Mouse (Mus musculus) megakaryocyte, embryonic 14.5 days (primary cell): ENCODE data around the gene Eef1akmt4. TPM values are rescaled to one million over a fixed set of nuclear protein-coding genes. Genes with fewer than 3 reads are reported as not detected.
"Not testable (repeated sequence)": the region's sequence is repeated elsewhere in the genome, so short reads cannot be mapped to it uniquely, and the experiment has no call there.

ENCODE experiments used
- H3K27me3 ChIP-seq: replicated peaks from 2 replicates; pipeline ENCODE3; 2012; ENCODE audit warnings: inconsistent platforms
- H3K36me3 ChIP-seq: replicated peaks from 2 replicates; pipeline ENCODE3; 2012; ENCODE audit warnings: low read length, inconsistent platforms, mixed read lengths
- H3K4me1 ChIP-seq: 2 replicates; pipeline ENCODE4 v1.6.1; 2012; ENCODE audit warnings: inconsistent platforms
- H3K4me3 ChIP-seq: replicated peaks from 2 replicates; pipeline ENCODE3; 2012; ENCODE audit warnings: moderate library complexity, mild to moderate bottlenecking, inconsistent platforms
- H3K9me3 ChIP-seq: 2 replicates; pipeline ENCODE4 v1.6.1; 2012; ENCODE audit warnings: inconsistent platforms
- FLI1 ChIP-seq: IDR thresholded peaks from 2 replicates; pipeline ENCODE4 v1.6.1; 2012; ENCODE audit warnings: low read length, inconsistent platforms, mixed read lengths
- GATA1 ChIP-seq: IDR thresholded peaks from 3 replicates; pipeline ENCODE4 v1.6.1; 2012; ENCODE audit warnings: mixed read lengths, low read length, inconsistent platforms, borderline replicate concordance
- polyA plus RNA-seq: library from polyadenylated mRNA; stranded (reverse); fragments of >175 nt; gene quantifications from 2 replicates; pipeline ENCODE4 v1.2.3, GENCODE M21; 2012; ENCODE audit warnings: low replicate concordance; ENCODE audit not compliant: insufficient read depth

Eef1akmt4 gene
- polyA plus RNA-seq, 1 experiment, result 5.4 TPM

GRCm38 (mm10) chr16:20651076-20651946 lies 39.9 kb downstream of the Eef1akmt4 start, which contains the start of gene Psmd2:
Psmd2 (plus strand) TSS chr16:20651652.
- H3K36me3 ChIP-seq, result peaks cover 34% of the 10 kb centered on the region
- peak within 1 kb of the TSS; percentile 97 for H3K4me3 ChIP-seq
- H3K4me1 ChIP-seq, result peaks cover 20% of the 10 kb centered on the region
- TF ChIP-seq GATA1 (no peak), FLI1 (0 out of 2 replicates have a peak, but pooled peaks have one; percentile 56)
- no peaks in the 10 kb centered on the region for H3K9me3 ChIP-seq
- H3K27me3 ChIP-seq, result peaks cover 14% of the 10 kb centered on the region

DNA sequence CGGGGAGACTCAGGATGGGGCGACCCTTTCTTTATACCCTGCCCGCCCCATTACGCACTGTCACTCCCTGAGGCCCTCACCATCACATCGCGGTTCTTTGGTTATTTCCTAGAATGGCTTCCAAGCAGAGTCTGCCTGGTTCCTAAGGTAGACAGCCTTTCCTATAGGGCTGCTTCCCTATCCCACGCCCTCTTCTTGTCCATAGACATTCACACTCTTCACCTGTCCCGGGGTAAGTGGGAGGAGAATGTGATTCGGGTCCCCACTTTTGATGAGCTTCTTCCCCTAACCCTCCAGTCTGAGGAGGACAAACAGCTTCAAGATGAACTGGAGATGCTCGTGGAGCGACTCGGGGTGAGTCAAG lies 40.5 kb downstream of the Eef1akmt4 start:
- H3K9me3 ChIP-seq, result no peaks in the 10 kb centered on the region
- peaks cover 40% of the 10 kb centered on the region for H3K36me3 ChIP-seq
- H3K4me1 ChIP-seq, result peaks cover 20% of the 10 kb centered on the region
- H3K27me3 ChIP-seq, result peaks cover 10% of the 10 kb centered on the region
- TF ChIP-seq FLI1 (no peak), GATA1 (no peak)
- peak overlapping the region; percentile 97 for H3K4me3 ChIP-seq

DNA sequence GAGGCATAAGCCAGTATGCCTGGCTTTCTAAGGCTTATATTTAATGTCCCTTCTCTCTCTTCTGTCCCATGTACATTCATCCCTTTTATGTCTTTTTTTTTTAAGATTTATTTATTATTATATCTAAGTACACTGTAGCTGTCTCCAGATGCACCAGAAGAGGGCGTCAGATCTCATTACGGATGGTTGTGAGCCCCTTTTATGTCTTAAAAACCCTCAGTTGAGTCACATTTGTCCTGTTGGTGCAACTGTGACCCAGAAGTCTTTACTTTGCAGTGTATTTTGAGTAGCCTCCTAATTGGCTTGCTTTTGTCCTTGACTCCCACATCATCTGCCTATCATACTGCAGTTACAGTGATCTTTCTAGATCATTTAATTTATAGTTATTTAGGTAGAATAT lies 41.9 kb downstream of the Eef1akmt4 start:
- peaks cover 20% of the 10 kb centered on the region for H3K4me1 ChIP-seq
- H3K9me3 ChIP-seq, result no peaks in the 10 kb centered on the region
- TF ChIP-seq FLI1 (no peak), GATA1 (no peak)
- H3K27me3 ChIP-seq, result peaks cover under 1% of the 10 kb centered on the region
- no peak overlapping the region for H3K4me3 ChIP-seq
- peaks cover 54% of the 10 kb centered on the region for H3K36me3 ChIP-seq

DNA sequence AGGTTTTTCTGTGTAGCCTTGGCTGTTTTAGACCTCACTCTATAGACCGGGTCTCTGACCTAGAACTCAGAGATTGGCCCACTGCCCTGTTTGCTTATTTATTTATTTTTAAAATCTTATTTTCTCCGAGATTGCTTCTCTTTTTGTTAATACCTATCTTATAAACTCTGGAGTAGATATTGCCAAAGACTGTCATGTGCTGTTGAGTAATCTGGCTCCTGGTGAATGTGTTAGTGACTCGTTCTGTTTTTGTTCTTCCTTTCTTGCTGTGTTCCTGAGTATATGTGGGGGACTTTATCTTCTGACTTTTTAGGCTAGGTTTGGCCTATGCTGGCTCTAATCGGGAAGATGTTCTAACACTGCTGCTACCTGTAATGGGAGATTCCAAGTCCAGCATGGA lies 46.3 kb downstream of the Eef1akmt4 start:
- H3K9me3 ChIP-seq, result no peaks in the 10 kb centered on the region
- peaks cover 7% of the 10 kb centered on the region for H3K4me1 ChIP-seq
- no peak for TF ChIP-seq GATA1
- TF ChIP-seq FLI1, result no peak
- no peaks in the 10 kb centered on the region for H3K27me3 ChIP-seq
- peaks cover 96% of the 10 kb centered on the region for H3K36me3 ChIP-seq
- H3K4me3 ChIP-seq, result no peak overlapping the region

DNA sequence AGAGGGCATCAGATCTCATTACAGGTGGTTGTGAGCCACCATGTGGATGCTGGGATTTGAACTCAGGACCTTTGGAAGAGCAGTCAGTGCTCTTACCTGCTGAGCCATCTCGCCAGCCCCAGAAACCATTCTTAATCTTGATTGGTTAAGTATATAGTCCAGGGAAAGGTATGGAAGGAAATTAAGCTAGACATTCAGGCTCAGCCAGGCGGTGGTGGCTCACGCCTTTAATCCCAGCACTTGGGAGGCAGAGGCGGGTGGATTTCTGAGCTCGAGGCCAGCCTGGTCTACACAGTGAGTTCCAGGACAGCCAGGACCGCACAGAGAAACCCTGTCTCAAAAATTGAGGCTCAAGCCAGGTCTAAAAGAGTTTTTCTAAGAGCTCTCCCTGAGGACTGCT lies 56.6 kb downstream of the Eef1akmt4 start, which contains the start of gene Eif4g1:
TSS of gene Eif4g1 (plus strand) at position 301 of the 400 bp plus-strand sequence.
- not testable (repeated sequence) for H3K9me3 ChIP-seq, H3K4me3 ChIP-seq, H3K4me1 ChIP-seq, H3K27me3 ChIP-seq
- H3K36me3 ChIP-seq, result peaks cover 17% of the 10 kb centered on the region

Other genes with a start within 250 kb of the Eef1akmt4 start
- 5.3 and 17.1 TPM in 2 replicates for gene Abcc5, start 185.2 kb upstream of the Eef1akmt4 start, polyA plus RNA-seq
- gene Eif2b5, start 112.8 kb upstream of the Eef1akmt4 start, polyA plus RNA-seq, result 5.9 and 9.1 TPM in 2 replicates
- 21.1 and 45.9 TPM in 2 replicates for gene Dvl3, start 94.6 kb upstream of the Eef1akmt4 start, polyA plus RNA-seq
- 49.0 and 228 TPM in 2 replicates for gene Ap2m1, start 76.1 kb upstream of the Eef1akmt4 start, polyA plus RNA-seq
- 24.1 TPM in 1 of 2 replicates, not detected in the other for gene Abcf3, start 63.0 kb upstream of the Eef1akmt4 start, polyA plus RNA-seq
- gene Vwa5b2, start 22.1 kb upstream of the Eef1akmt4 start, polyA plus RNA-seq, result not detected in 2 replicates
- gene Gm49333, start within 50 bp of the Eef1akmt4 start, polyA plus RNA-seq, result not detected in 2 replicates
- 15.2 and 24.9 TPM in 2 replicates for gene Alg3, start 142 bp downstream of the Eef1akmt4 start, polyA plus RNA-seq
- 2.3 and 5.9 TPM in 2 replicates for gene Camk2n2, start 9.7 kb downstream of the Eef1akmt4 start, polyA plus RNA-seq
- gene Ece2, start 18.2 kb downstream of the Eef1akmt4 start, polyA plus RNA-seq, result 0.48 TPM in 1 of 2 replicates, not detected in the other
- gene Psmd2, start 40.1 kb downstream of the Eef1akmt4 start, polyA plus RNA-seq, result 33.0 and 128 TPM in 2 replicates
- 247 and 739 TPM in 2 replicates for gene Eif4g1, start 56.7 kb downstream of the Eef1akmt4 start, polyA plus RNA-seq
- 7.9 and 8.6 TPM in 2 replicates for gene Fam131a, start 81.6 kb downstream of the Eef1akmt4 start, polyA plus RNA-seq
- 2.9 TPM in 1 of 2 replicates, not detected in the other for gene Polr2h, start 106.1 kb downstream of the Eef1akmt4 start, polyA plus RNA-seq
- 2.1 TPM in 1 of 2 replicates, not detected in the other for gene Clcn2, start 106.2 kb downstream of the Eef1akmt4 start, polyA plus RNA-seq
- gene Chrd, start 121.5 kb downstream of the Eef1akmt4 start, polyA plus RNA-seq, result not detected in 2 replicates
- gene Thpo, start 122.9 kb downstream of the Eef1akmt4 start, polyA plus RNA-seq, result not detected in 2 replicates